Mouse (Mus musculus) E14TG2a.4 (cell line): ENCODE measurements at regions not wholly inside any gene's neighbourhood (a gene's known extent, or its start where the extent isn't known, plus 50 kb on each side); places are given as distances from the start of the nearest gene placed in this dataset.
"Not testable (repeated sequence)": the region's sequence is repeated elsewhere in the genome, so short reads cannot be mapped to it uniquely, and the experiment has no call there.

Experiments used
- H3K27me3 ChIP-seq: 2 replicates; pipeline ENCODE4 v1.6.1; 2014; ENCODE audit warnings: low read length, control low read depth; ENCODE audit not compliant: insufficient read depth
- H3K36me3 ChIP-seq: 2 replicates; pipeline ENCODE4 v1.6.1; 2014; ENCODE audit warnings: low read length, control low read depth; ENCODE audit not compliant: insufficient read depth
- H3K4me1 ChIP-seq: replicated peaks from 2 replicates; pipeline ENCODE4 v1.6.1; 2014; ENCODE audit warnings: low read depth, low read length, control low read depth
- H3K4me3 ChIP-seq: replicated peaks from 2 replicates; pipeline ENCODE4 v1.5.1; 2014; ENCODE audit warnings: mild to moderate bottlenecking, low read length
- H3K9me3 ChIP-seq: 2 replicates; pipeline ENCODE4 v1.6.1; 2014; ENCODE audit warnings: low read length, control low read depth
- CTCF ChIP-seq: conservative IDR thresholded peaks from 2 replicates; pipeline ENCODE4 v1.5.1; 2014; ENCODE audit warnings: low read length
- NANOG ChIP-seq: IDR thresholded peaks from 2 replicates; pipeline ENCODE4 v1.6.1; 2014; ENCODE audit warnings: borderline replicate concordance, low read length, mixed read lengths
- POU5F1 ChIP-seq: IDR thresholded peaks from 2 replicates; pipeline ENCODE4 v1.6.1; 2014; ENCODE audit warnings: low read length, borderline replicate concordance

- Histone ChIP-seq H3K36me3 (no peaks in the 10 kb centered on the region), H3K4me1 (peaks cover 33% of the 10 kb centered on the region), H3K9me3 (peaks cover 11% of the 10 kb centered on the region), H3K4me3 (no peak overlapping the region), H3K27me3 (peaks cover 6% of the 10 kb centered on the region)
- TF ChIP-seq POU5F1 (no peak), CTCF (no peak), NANOG (no peak)
Observed at GRCm38 (mm10) chr10:117453406-117454170, 73.8 kb upstream of the Cpsf6 start.

- TF ChIP-seq NANOG = peak; percentile 34; the same call in 1 of the 2 replicates
- TF ChIP-seq CTCF = no peak
- H3K27me3 ChIP-seq = peaks cover 6% of the 10 kb centered on the region
- no peaks in the 10 kb centered on the region for H3K36me3 ChIP-seq
- peaks cover under 1% of the 10 kb centered on the region; the same call in 1 of the 2 replicates for H3K9me3 ChIP-seq
- H3K4me1 ChIP-seq = peaks cover 34% of the 10 kb centered on the region
- H3K4me3 ChIP-seq = no peak overlapping the region
Observed at GRCm38 (mm10) chr10:117452190-117452950, 72.6 kb upstream of the Cpsf6 start.

- no peak overlapping the region for H3K4me3 ChIP-seq
- TF ChIP-seq POU5F1 (no peak), CTCF (no peak), NANOG (no peak)
- H3K4me1 ChIP-seq = peaks cover 35% of the 10 kb centered on the region
- peaks cover 6% of the 10 kb centered on the region for H3K27me3 ChIP-seq
- no peaks in the 10 kb centered on the region for H3K9me3 ChIP-seq
- H3K36me3 ChIP-seq = no peaks in the 10 kb centered on the region
Observed at GRCm38 (mm10) chr10:117451396-117452185, 71.8 kb upstream of the Cpsf6 start.

- Histone ChIP-seq H3K4me1 (peaks cover 28% of the 10 kb centered on the region), H3K27me3 (peaks cover 8% of the 10 kb centered on the region), H3K36me3 (no peaks in the 10 kb centered on the region), H3K9me3 (no peaks in the 10 kb centered on the region), H3K4me3 (no peak overlapping the region)
- TF ChIP-seq POU5F1 (no peak), CTCF (no peak), NANOG (no peak)
Observed at GRCm38 (mm10) chr10:117450631-117451030, 70.8 kb upstream of the Cpsf6 start.

GRCm38 (mm10) chr10:117450240-117450569 lies 70.4 kb upstream of the Cpsf6 start:
- no peak for TF ChIP-seq CTCF
- no peak for TF ChIP-seq POU5F1
- no peak for TF ChIP-seq NANOG
- H3K27me3 ChIP-seq = peaks cover 12% of the 10 kb centered on the region
- H3K36me3 ChIP-seq = no peaks in the 10 kb centered on the region
- no peaks in the 10 kb centered on the region for H3K9me3 ChIP-seq
- no peak overlapping the region for H3K4me3 ChIP-seq
- peaks cover 27% of the 10 kb centered on the region for H3K4me1 ChIP-seq

- Histone ChIP-seq H3K4me3 (no peak overlapping the region), H3K4me1 (peaks cover 22% of the 10 kb centered on the region), H3K27me3 (peaks cover 12% of the 10 kb centered on the region), H3K36me3 (no peaks in the 10 kb centered on the region), H3K9me3 (no peaks in the 10 kb centered on the region)
- TF ChIP-seq POU5F1 = no peak
- TF ChIP-seq NANOG = no peak
- TF ChIP-seq CTCF = no peak
Observed at GRCm38 (mm10) chr10:117449416-117450239, 69.8 kb upstream of the Cpsf6 start.

GRCm38 (mm10) chr10:117448783-117449182 lies 69.0 kb upstream of the Cpsf6 start:
- H3K36me3 ChIP-seq, H3K9me3 ChIP-seq, H3K27me3 ChIP-seq, H3K4me3 ChIP-seq: not testable (repeated sequence)
- H3K4me1 ChIP-seq = peaks cover 22% of the 10 kb centered on the region

GRCm38 (mm10) chr10:117447626-117448025 lies 67.8 kb upstream of the Cpsf6 start:
- H3K4me1 ChIP-seq = peaks cover 16% of the 10 kb centered on the region
- peaks cover 10% of the 10 kb centered on the region for H3K9me3 ChIP-seq
- no peak overlapping the region for H3K4me3 ChIP-seq
- 0 out of 2 replicates have a peak, but pooled peaks cover 6% of the 10 kb centered on the region for H3K27me3 ChIP-seq
- no peaks in the 10 kb centered on the region for H3K36me3 ChIP-seq
- TF ChIP-seq NANOG = no peak
- TF ChIP-seq POU5F1 = no peak
- TF ChIP-seq CTCF = no peak
